18 mouse cellular contexts compared by ENCODE assay signal in genomic region chr8:45355809-45356208, GRCm38 (mm10). TPM values are rescaled to one million over a fixed set of nuclear protein-coding genes. Genes with fewer than 3 reads are reported as not detected.
"Had no signal": no experiment of that assay in that cellular context is flagged by ENCODE, and none has a peak within 500 bp of the region (broad histone marks: within the 10 kb centered on the region; RNA-seq: fewer than 3 reads in every experiment).

No protein-coding gene starts in this region.

- H3K36me3 ChIP-seq: liver, embryonic 13.5 days; midbrain, embryonic 13.5 days had no signal

- H3K4me1 ChIP-seq: liver, embryonic 13.5 days had no signal

- ATAC-seq: midbrain, embryonic 13.5 days had no signal

- DNase-seq: liver, embryonic 13.5 days; lung, adult 18-20 months; right cerebral cortex, adult 18-20 months; right cerebral cortex, postnatal 25 days; thymus, adult 2 months; thymus, postnatal 25 days had no signal

- H3K27ac ChIP-seq: hindbrain, embryonic 15.5 days; left cerebral cortex, adult 2 months; limb, embryonic 15.5 days; liver, embryonic 13.5 days; midbrain, embryonic 13.5 days; neural tube, embryonic 15.5 days had no signal

- H3K4me2 ChIP-seq: hindbrain, embryonic 15.5 days; limb, embryonic 15.5 days; liver, embryonic 13.5 days; midbrain, embryonic 13.5 days; neural tube, embryonic 15.5 days had no signal

- H3K4me3 ChIP-seq: hindbrain, embryonic 15.5 days; left cerebral cortex, adult 2 months; limb, embryonic 15.5 days; liver, embryonic 13.5 days; midbrain, embryonic 13.5 days; myocyte; neural tube, embryonic 15.5 days had no signal

- H3K9me3 ChIP-seq: hindbrain, embryonic 15.5 days; limb, embryonic 15.5 days; liver, embryonic 13.5 days; midbrain, embryonic 13.5 days; neural tube, embryonic 15.5 days had no signal

- H3K27me3 ChIP-seq: hindbrain, embryonic 15.5 days; limb, embryonic 15.5 days; neural tube, embryonic 15.5 days had no signal

- H3K9ac ChIP-seq: hindbrain, embryonic 15.5 days; limb, embryonic 15.5 days; liver, embryonic 13.5 days; midbrain, embryonic 13.5 days; neural tube, embryonic 15.5 days had no signal

RNA-seq across cellular contexts. Expression of gene Gm45753, which starts 47.5 kb away (rescaled TPM):
- total RNA-seq: layer of hippocampus, postnatal 25 days; left cerebral cortex, adult 2 months; left cerebral cortex, postnatal 14 days had no signal
- polyA plus RNA-seq: hindbrain, embryonic 15.5 days; limb, embryonic 11.5 days; lung, embryonic 16.5 days; midbrain, embryonic 13.5 days; myocyte; neural tube, embryonic 11.5 days; neural tube, embryonic 15.5 days; small intestine, adult 2 months; thymus, adult 2 months had no signal
